Mouse (Mus musculus) MEL (cell line): ENCODE data around the gene Skor1. TPM values are rescaled to one million over a fixed set of nuclear protein-coding genes. Genes with fewer than 3 reads are reported as not detected.
A peak's percentile ranks its signal among the peaks of the same experiment; 100 is the strongest.

Experiments
- DNase-seq: peaks from one replicate; pipeline ENCODE4 v3.0.0; 2011; ENCODE audit warnings: low read depth, low spot score
- H3K27ac ChIP-seq: 2 replicates; pipeline ENCODE4 v1.5.1; 2012; ENCODE audit warnings: low read depth, mild to moderate bottlenecking, control low read depth, low read length, moderate library complexity; ENCODE audit not compliant: control insufficient read depth
- H3K27me3 ChIP-seq, 2 experiments: fragments of 150-350 bp in 1 of 2; sonication (generic) in 1 of 2; 2 replicates each; pipeline ENCODE4 v1.6.1; 2012; ENCODE audit warnings: low read length in 2 of 2, mild to moderate bottlenecking in 2 of 2, improper control_type of control experiment in 1 of 2, moderate library complexity in 1 of 2; ENCODE audit not compliant: insufficient read depth in 2 of 2, control insufficient read depth in 1 of 2
- H3K36me3 ChIP-seq, 2 experiments: 2 replicates each; pipeline ENCODE4 v1.6.1; 2012 to 2014; ENCODE audit warnings: low read length in 2 of 2, improper control_type of control experiment in 1 of 2, inconsistent platforms in 1 of 2, mild to moderate bottlenecking in 1 of 2; ENCODE audit not compliant: insufficient read depth in 2 of 2, control insufficient read depth in 1 of 2
- H3K4me1 ChIP-seq, 2 experiments: fragments of 150-350 bp in 1 of 2; sonication (generic) in 1 of 2; 2 replicates each; pipeline ENCODE4 v1.6.1; 2012; ENCODE audit warnings: low read length in 2 of 2, improper control_type of control experiment in 1 of 2, mild to moderate bottlenecking in 1 of 2; ENCODE audit not compliant: insufficient read depth in 2 of 2, control insufficient read depth in 1 of 2
- H3K4me3 ChIP-seq, 2 experiments: fragments of 150-350 bp in 1 of 2; sonication (generic) in 1 of 2; 2 replicates each; pipeline ENCODE4 v1.5.1; 2012; ENCODE audit warnings: low read depth in 2 of 2, low read length in 2 of 2, mild to moderate bottlenecking in 2 of 2, moderate library complexity in 2 of 2, control low read depth in 1 of 2, improper control_type of control experiment in 1 of 2; ENCODE audit not compliant: control insufficient read depth in 1 of 2, insufficient read depth in 1 of 2
- H3K79me2 ChIP-seq: 2 replicates; pipeline ENCODE4 v1.6.1; 2012; ENCODE audit warnings: mild to moderate bottlenecking, low read length, moderate library complexity; ENCODE audit not compliant: control insufficient read depth, poor library complexity, insufficient read depth
- H3K9ac ChIP-seq: 2 replicates; pipeline ENCODE4 v1.6.1; 2012; ENCODE audit warnings: low read depth, mild to moderate bottlenecking, control low read depth, low read length, moderate library complexity; ENCODE audit not compliant: control insufficient read depth, poor library complexity, severe bottlenecking
- H3K9me3 ChIP-seq: fragments of 150-350 bp; sonication (generic); replicated peaks from 2 replicates; pipeline ENCODE4 v1.6.1; 2012; ENCODE audit warnings: mild to moderate bottlenecking, low read length, improper control_type of control experiment, moderate library complexity; ENCODE audit not compliant: insufficient read depth
- CHD2 ChIP-seq: IDR thresholded peaks from 2 replicates; pipeline ENCODE4 v1.6.1; 2011; ENCODE audit warnings: low read length, improper control_type of control experiment
- CTCF ChIP-seq, 3 experiments: IDR thresholded peaks in 2 of 3; conservative IDR thresholded peaks in 1 of 3; 2 replicates each; pipeline ENCODE4 v1.5.1; 2011 to 2012; ENCODE audit warnings: low read length in 3 of 3, low read depth in 2 of 3, mild to moderate bottlenecking in 2 of 3, improper control_type of control experiment in 1 of 3, inconsistent platforms in 1 of 3, mixed read lengths in 1 of 3, moderate library complexity in 1 of 3; ENCODE audit not compliant: control insufficient read depth in 1 of 3, insufficient read depth in 1 of 3, poor library complexity in 1 of 3, severe bottlenecking in 1 of 3
- ELF1 ChIP-seq: IDR thresholded peaks from 2 replicates; pipeline ENCODE4 v1.6.1; 2014; ENCODE audit warnings: low read depth, mild to moderate bottlenecking, inconsistent platforms, low read length, improper control_type of control experiment, moderate library complexity
- ETS1 ChIP-seq: IDR thresholded peaks from 2 replicates; pipeline ENCODE4 v1.6.1; 2012; ENCODE audit warnings: low read depth, mild to moderate bottlenecking, inconsistent platforms, low read length, improper control_type of control experiment, moderate library complexity
- GATA1 ChIP-seq: IDR thresholded peaks from 2 replicates; pipeline ENCODE4 v1.6.1; 2011; ENCODE audit warnings: low read depth, low read length, improper control_type of control experiment
- HCFC1 ChIP-seq: IDR thresholded peaks from 2 replicates; pipeline ENCODE4 v1.6.1; 2012; ENCODE audit warnings: low read depth, mild to moderate bottlenecking, inconsistent platforms, low read length, improper control_type of control experiment, moderate library complexity
- KAT2A ChIP-seq: conservative IDR thresholded peaks from 2 replicates; pipeline ENCODE4 v1.6.1; 2012; ENCODE audit warnings: low read depth, low read length, improper control_type of control experiment, inconsistent platforms
- MAX ChIP-seq: IDR thresholded peaks from 2 replicates; pipeline ENCODE4 v1.6.1; 2011; ENCODE audit warnings: low read length, improper control_type of control experiment
- MAZ ChIP-seq: IDR thresholded peaks from 2 replicates; pipeline ENCODE4 v1.6.1; 2012; ENCODE audit warnings: low read depth, mild to moderate bottlenecking, inconsistent platforms, low read length, improper control_type of control experiment
- MXI1 ChIP-seq: IDR thresholded peaks from 2 replicates; pipeline ENCODE4 v1.6.1; 2011; ENCODE audit warnings: mild to moderate bottlenecking, low read depth, low read length, improper control_type of control experiment
- MYB ChIP-seq: IDR thresholded peaks from 2 replicates; pipeline ENCODE4 v1.6.1; 2011; ENCODE audit warnings: mild to moderate bottlenecking, low read depth, low read length, improper control_type of control experiment
- MYC ChIP-seq: IDR thresholded peaks from 2 replicates; pipeline ENCODE4 v1.6.1; 2011; ENCODE audit warnings: low read depth, mild to moderate bottlenecking, low read length, improper control_type of control experiment, moderate library complexity
- NRF1 ChIP-seq: IDR thresholded peaks from 2 replicates; pipeline ENCODE4 v1.6.1; 2014; ENCODE audit warnings: low read depth, mild to moderate bottlenecking, inconsistent platforms, low read length, improper control_type of control experiment, moderate library complexity; ENCODE audit not compliant: poor library complexity, insufficient read depth, severe bottlenecking
- POLR2A ChIP-seq, 2 experiments: IDR thresholded peaks; 2 replicates each; pipeline ENCODE4 v1.6.1; 2011 to 2012; ENCODE audit warnings: low read length in 2 of 2, mild to moderate bottlenecking in 2 of 2, control low read depth in 1 of 2, improper control_type of control experiment in 1 of 2, low read depth in 1 of 2, moderate library complexity in 1 of 2; ENCODE audit not compliant: control insufficient read depth in 1 of 2, insufficient read depth in 1 of 2, poor library complexity in 1 of 2
- POLR2AphosphoS2 ChIP-seq: IDR thresholded peaks from 2 replicates; pipeline ENCODE4 v1.6.1; 2011; ENCODE audit warnings: low read length, improper control_type of control experiment
- RAD21 ChIP-seq: IDR thresholded peaks from 2 replicates; pipeline ENCODE4 v1.6.1; 2011; ENCODE audit warnings: mild to moderate bottlenecking, low read depth, low read length, improper control_type of control experiment
- SIN3A ChIP-seq: IDR thresholded peaks from 2 replicates; pipeline ENCODE4 v1.6.1; 2012; ENCODE audit warnings: low read length, improper control_type of control experiment, inconsistent platforms
- SMC3 ChIP-seq: IDR thresholded peaks from 2 replicates; pipeline ENCODE4 v1.6.1; 2011; ENCODE audit warnings: low read depth, low read length, improper control_type of control experiment
- TBP ChIP-seq: IDR thresholded peaks from 2 replicates; pipeline ENCODE4 v1.8.0; 2011; ENCODE audit warnings: low read depth, low read length, improper control_type of control experiment
- TCF12 ChIP-seq: IDR thresholded peaks from 2 replicates; pipeline ENCODE4 v1.6.1; 2014; ENCODE audit warnings: low read depth, mild to moderate bottlenecking, inconsistent platforms, low read length, improper control_type of control experiment, moderate library complexity
- UBTF ChIP-seq: IDR thresholded peaks from 2 replicates; pipeline ENCODE4 v1.6.1; 2012; ENCODE audit warnings: low read depth, mild to moderate bottlenecking, inconsistent platforms, low read length, improper control_type of control experiment, moderate library complexity, borderline replicate concordance; ENCODE audit not compliant: insufficient read depth
- USF1 ChIP-seq: IDR thresholded peaks from 2 replicates; pipeline ENCODE4 v1.6.1; 2014; ENCODE audit warnings: low read depth, mild to moderate bottlenecking, inconsistent platforms, low read length, improper control_type of control experiment, moderate library complexity
- USF2 ChIP-seq, 2 experiments: IDR thresholded peaks; 2 replicates each; pipeline ENCODE4 v1.6.1; 2011 to 2012; ENCODE audit warnings: improper control_type of control experiment in 2 of 2, low read length in 2 of 2, borderline replicate concordance in 1 of 2, inconsistent platforms in 1 of 2, low read depth in 1 of 2, mild to moderate bottlenecking in 1 of 2; ENCODE audit not compliant: insufficient read depth in 1 of 2
- ZC3H11A ChIP-seq: IDR thresholded peaks from 2 replicates; pipeline ENCODE4 v1.6.1; 2012; ENCODE audit warnings: low read depth, mild to moderate bottlenecking, inconsistent platforms, low read length, improper control_type of control experiment
- ZKSCAN1 ChIP-seq: IDR thresholded peaks from 2 replicates; pipeline ENCODE4 v1.6.1; 2012; ENCODE audit warnings: low read depth, mild to moderate bottlenecking, inconsistent platforms, low read length, improper control_type of control experiment, moderate library complexity
- ZMIZ1 ChIP-seq: IDR thresholded peaks from 2 replicates; pipeline ENCODE4 v1.6.1; 2012; ENCODE audit warnings: low read depth, mild to moderate bottlenecking, inconsistent platforms, low read length, improper control_type of control experiment, moderate library complexity
- ZNF384 ChIP-seq: IDR thresholded peaks from 2 replicates; pipeline ENCODE4 v1.6.1; 2012; ENCODE audit warnings: low read depth, mild to moderate bottlenecking, inconsistent platforms, low read length, improper control_type of control experiment
- polyA plus RNA-seq, 2 experiments: library from polyadenylated mRNA; stranded (reverse) in 1 of 2; unstranded in 1 of 2; fragments of >175 nt in 1 of 2; fragments of >200 nt in 1 of 2; gene quantifications; 2 replicates each; pipeline versions ENCODE4 v1.2.1 to v1.2.4; 2012; ENCODE audit warnings: low replicate concordance in 2 of 2, low read depth in 1 of 2; ENCODE audit not compliant: insufficient read length in 2 of 2, insufficient read depth in 1 of 2, missing spikeins in 1 of 2
- total RNA-seq: library from RNA; depleted of rRNA; stranded (reverse); fragments of 300-350 nt; gene quantifications from 2 replicates; pipeline ENCODE4 v1.2.3, GENCODE M21; 2012

The Skor1 gene
- total and polyA plus RNA-seq, 3 experiments, result 0.06 TPM; not detected in 2

- Histone ChIP-seq H3K4me3 (peak overlapping the region; percentile 20 to 36; a peak in 2 of 4 replicates), H3K9me3 (no peaks in the 10 kb centered on the region), H3K27me3 (no peaks in the 10 kb centered on the region), H3K4me1 (peaks cover 0 to 15% of the 10 kb centered on the region in 2 experiments; a peak in 1 of 4 replicates), H3K9ac (no peak overlapping the region), H3K36me3 (peaks cover 0 to 2% of the 10 kb centered on the region in 2 experiments; a peak in 1 of 4 replicates), H3K79me2 (no peaks in the 10 kb centered on the region; the same call in 1 of the 2 replicates), H3K27ac (no peak overlapping the region)
- peak; percentile 67 for DNase-seq
- 0 out of 2 replicates have a peak, but pooled peaks have one; percentile 23 for TF ChIP-seq SIN3A
- no peak for TF ChIP-seq MXI1
- TF ChIP-seq CTCF (IDR thresholded peaks at IDR 0.05 in 2 of 3, conservative IDR thresholded peaks at IDR 0.05 in 1 of 3; ENCODE audit: control insufficient read depth in 1 of 3, insufficient read depth in 1 of 3, low read depth in 2 of 3, low read length in 3 of 3, poor library complexity in 1 of 3, severe bottlenecking in 1 of 3), result peak; percentile 73 to 88 (median 79)
- TF ChIP-seq ZC3H11A, result peak; percentile 90
- no peak for TF ChIP-seq KAT2A
- TF ChIP-seq MYB, result no peak
- TF ChIP-seq ZMIZ1, result no peak
- TF ChIP-seq TBP, result no peak
- no peak for TF ChIP-seq CHD2
- peak; percentile 94 for TF ChIP-seq RAD21
- peak; percentile 89 for TF ChIP-seq SMC3
- peak; percentile 93 for TF ChIP-seq ZNF384
Observed at GRCm38 (mm10) chr9:63135801-63136200, 13.0 kb downstream of the Skor1 start.

GRCm38 (mm10) chr9:63135356-63135755 is 13.4 kb downstream of the Skor1 start:
- peak overlapping the region; percentile 20 to 36; a peak in 2 of 4 replicates for H3K4me3 ChIP-seq
- H3K36me3 ChIP-seq, result peaks cover 0 to 2% of the 10 kb centered on the region in 2 experiments; a peak in 1 of 4 replicates
- H3K27me3 ChIP-seq, result no peaks in the 10 kb centered on the region
- no peak for DNase-seq
- H3K27ac ChIP-seq, result no peak overlapping the region
- H3K9me3 ChIP-seq, result no peaks in the 10 kb centered on the region
- H3K79me2 ChIP-seq, result no peaks in the 10 kb centered on the region; the same call in 1 of the 2 replicates
- no peak overlapping the region for H3K9ac ChIP-seq
- TF ChIP-seq ETS1 (no peak), POLR2AphosphoS2 (no peak), MYC (no peak), MAX (no peak), SMC3 (no peak), ZMIZ1 (no peak), NRF1 (no peak), HCFC1 (no peak), ZKSCAN1 (no peak), TCF12 (no peak), ELF1 (no peak), MAZ (no peak), GATA1 (no peak), UBTF (no peak), POLR2A (IDR thresholded peaks at IDR 0.05; ENCODE audit: control insufficient read depth in 1 of 2, insufficient read depth in 1 of 2, low read depth in 1 of 2, low read length in 2 of 2, poor library complexity in 1 of 2) (no peak), USF1 (no peak), USF2 (IDR thresholded peaks at IDR 0.05; ENCODE audit: borderline replicate concordance in 1 of 2, insufficient read depth in 1 of 2, low read depth in 1 of 2, low read length in 2 of 2) (no peak)
- peaks cover 0 to 15% of the 10 kb centered on the region in 2 experiments; a peak in 1 of 4 replicates for H3K4me1 ChIP-seq
